In genomic region chr10:40301181-40302075, GRCm38 (mm10) we compare ENCODE assay signal across 8 mouse cellular contexts. TPM values are rescaled to one million over a fixed set of nuclear protein-coding genes. Genes with fewer than 3 reads are reported as not detected.
DNase-seq lines count a peak whose midpoint lies in the region; ATAC-seq and TF ChIP-seq lines count a peak whose summit lies in the region.
"Not testable (repeated sequence)": the region's sequence is repeated elsewhere in the genome, so short reads cannot be mapped to it uniquely, and the experiment has no call there.

No protein-coding gene starts in this region.

- 1% methylated on average over 45 of the region's 91 CpGs for WGBS in forebrain, embryonic 13.5 days
- WGBS in lung, embryonic 14.5 days: under 1% methylated on average over 44 of the region's 91 CpGs
- under 1% methylated on average over 66 of the region's 91 CpGs for WGBS in neural tube, embryonic 15.5 days

- H3K36me3 ChIP-seq in ES-E14 (ENCODE audit: control insufficient read depth, insufficient read depth, low read length, poor library complexity, severe bottlenecking); forebrain, embryonic 13.5 days (ENCODE audit: poor library complexity, severe bottlenecking); lung, embryonic 14.5 days (ENCODE audit: insufficient read depth); neural tube, embryonic 15.5 days; testis, adult 2 months (ENCODE audit: control insufficient read depth, insufficient read depth, low read length): not testable (repeated sequence)

- peak overlapping the region; percentile 86 for H3K9ac ChIP-seq in ES-E14 (ENCODE audit: insufficient read depth, low read depth, low read length, poor library complexity, severe bottlenecking)
- H3K9ac ChIP-seq in forebrain, embryonic 13.5 days: peak overlapping the region; percentile 97
- peak overlapping the region; percentile 97 for H3K9ac ChIP-seq in lung, embryonic 14.5 days
- H3K9ac ChIP-seq in neural tube, embryonic 15.5 days (replicated peaks): peak overlapping the region; percentile 88

- H3K27ac ChIP-seq in ES-E14 (ENCODE audit: insufficient read depth, low read depth, low read length, poor library complexity, severe bottlenecking): peak overlapping the region; percentile 85
- peak overlapping the region; percentile 89 for H3K27ac ChIP-seq in forebrain, embryonic 13.5 days
- H3K27ac ChIP-seq in lung, embryonic 14.5 days (ENCODE audit: low read depth): peak overlapping the region; percentile 95
- H3K27ac ChIP-seq in neural tube, embryonic 15.5 days (replicated peaks): peak overlapping the region; percentile 90
- H3K27ac ChIP-seq in testis, adult 2 months (ENCODE audit: control insufficient read depth, insufficient read depth, low read depth, low read length): peak overlapping the region; percentile 88

- H3K4me3 ChIP-seq in ES-E14 (ENCODE audit: insufficient read depth in 1 of 2, low read depth in 1 of 2, low read length in 2 of 2, poor library complexity in 1 of 2, severe bottlenecking in 1 of 2): peak overlapping the region; percentile 93 to 99
- H3K4me3 ChIP-seq in forebrain, embryonic 13.5 days: peak overlapping the region; percentile 98
- H3K4me3 ChIP-seq in lung, embryonic 14.5 days (ENCODE audit: low read depth, low read length): peak overlapping the region; percentile 99
- H3K4me3 ChIP-seq in neural tube, embryonic 15.5 days (replicated peaks): peak overlapping the region; percentile 95
- H3K4me3 ChIP-seq in testis, adult 2 months (ENCODE audit: control insufficient read depth, low read depth, low read length): peak overlapping the region; percentile 93

- H3K27me3 ChIP-seq in forebrain, embryonic 13.5 days; lung, embryonic 14.5 days (ENCODE audit: insufficient read depth, low read length); neural tube, embryonic 15.5 days (replicated peaks); testis, adult 2 months (ENCODE audit: control insufficient read depth, insufficient read depth, low read length): not testable (repeated sequence)

- H3K9me3 ChIP-seq in ES-E14 (ENCODE audit: control insufficient read depth, insufficient read depth, low read depth, low read length); forebrain, embryonic 13.5 days (replicated peaks); lung, embryonic 14.5 days (ENCODE audit: low read depth, low read length); neural tube, embryonic 15.5 days (replicated peaks): not testable (repeated sequence)

- intact Hi-C loops in heart, postnatal 36 days (cut with DNase I): loop anchor here (1.0 to 2.0 kb wide), 3 partner anchors 43 to 223 kb away; partner anchors contain the start of gene Gtf3c6

- peak; percentile 77 for TF ChIP-seq POLR2A in testis, adult 2 months (IDR thresholded peaks at IDR 0.05; ENCODE audit: control insufficient read depth, low read depth, low read length)

- peaks cover 4 to 12% of the 10 kb centered on the region in 2 experiments; a peak in 3 of 4 replicates for H3K4me1 ChIP-seq in ES-E14 (ENCODE audit: control insufficient read depth in 2 of 2, insufficient read depth in 2 of 2, low read length in 2 of 2, poor library complexity in 1 of 2)
- peaks cover 33% of the 10 kb centered on the region for H3K4me1 ChIP-seq in forebrain, embryonic 13.5 days
- peaks cover 18% of the 10 kb centered on the region for H3K4me1 ChIP-seq in lung, embryonic 14.5 days (ENCODE audit: insufficient read depth)
- H3K4me1 ChIP-seq in neural tube, embryonic 15.5 days: peaks cover 29% of the 10 kb centered on the region
- H3K4me1 ChIP-seq in testis, adult 2 months (ENCODE audit: control insufficient read depth, insufficient read depth, low read length): not testable (repeated sequence)

- not testable (repeated sequence) for TF ChIP-seq CTCF in lung, embryonic 14.5 days (IDR thresholded peaks at IDR 0.05; ENCODE audit: low read depth); testis, adult 2 months (IDR thresholded peaks at IDR 0.05; ENCODE audit: control insufficient read depth, insufficient read depth, insufficient replicate concordance, low read depth, low read length)

- H3K4me2 ChIP-seq in forebrain, embryonic 13.5 days: peak overlapping the region; percentile 76
- peak overlapping the region; percentile 75 for H3K4me2 ChIP-seq in lung, embryonic 14.5 days
- peak overlapping the region; percentile 65 for H3K4me2 ChIP-seq in neural tube, embryonic 15.5 days

- ATAC-seq in forebrain, embryonic 13.5 days: peak; percentile 14
- peak; percentile 28 for ATAC-seq in lung, embryonic 14.5 days (ENCODE audit: insufficient read depth)
- ATAC-seq in neural tube, embryonic 15.5 days (ENCODE audit: low FRiP score): peak; percentile 36

- in situ Hi-C loops in ES-E14 (cut with MboI; ENCODE audit: low sequenced_read_pairs in 2 of 2, unreplicated experiment in 2 of 2): loop anchor here in 1 of 2 experiments (10.0 kb wide), 1 partner anchor 223 kb away; no protein-coding TSS in a partner anchor

- not testable (repeated sequence) for DNase-seq in ES-E14 (ENCODE audit: low read depth, low spot score)
- DNase-seq in cerebellum, adult 11-12 months: peak; percentile 62
- DNase-seq in heart, postnatal 36 days: peak; percentile 39 to 62
- DNase-seq in kidney, postnatal 4 days: peak; percentile 51 to 70
- peak; percentile 56 for DNase-seq in lung, embryonic 14.5 days

RNA-seq across cellular contexts. Expression of gene Amd1, which starts 0.6 kb away (rescaled TPM):
- total RNA-seq in ES-E14 (2012; rRNA removed): 108 and 126 TPM in 2 replicates
- 53.4 and 55.9 TPM in 2 replicates for polyA plus RNA-seq in forebrain, embryonic 13.5 days (2015; fragmentation: Nextera tagmentation; extraction: Ambion mirVana)
- 10 to 100 TPM; 67.0 to 88.5 TPM for total RNA-seq in heart, postnatal 36 days (2021)
- polyA plus RNA-seq in lung, embryonic 14.5 days (2014; fragmentation: Nextera tagmentation; extraction: Ambion mirVana): 78.7 and 82.0 TPM in 2 replicates
- polyA plus RNA-seq in neural tube, embryonic 15.5 days (2015; fragmentation: Nextera tagmentation; extraction: Ambion mirVana): 41.2 and 43.9 TPM in 2 replicates
- 17.9 and 18.8 TPM in 2 replicates for polyA plus RNA-seq in testis, adult 2 months (2012; rRNA removed)

RNA-seq across cellular contexts. Expression of gene Cdk19, which starts 37.9 kb away (rescaled TPM):
- total RNA-seq in ES-E14 (2012; rRNA removed): 6.4 and 6.5 TPM in 2 replicates
- 11.2 and 11.3 TPM in 2 replicates for polyA plus RNA-seq in forebrain, embryonic 13.5 days (2015; fragmentation: Nextera tagmentation; extraction: Ambion mirVana)
- 10 to 100 TPM; 14.5 to 16.1 TPM for total RNA-seq in heart, postnatal 36 days (2021)
- polyA plus RNA-seq in lung, embryonic 14.5 days (2014; fragmentation: Nextera tagmentation; extraction: Ambion mirVana): 10.6 and 11.6 TPM in 2 replicates
- 9.7 and 9.9 TPM in 2 replicates for polyA plus RNA-seq in neural tube, embryonic 15.5 days (2015; fragmentation: Nextera tagmentation; extraction: Ambion mirVana)
- 13.3 and 14.3 TPM in 2 replicates for polyA plus RNA-seq in testis, adult 2 months (2012; rRNA removed)

RNA-seq across cellular contexts. Expression of gene Gtf3c6, which starts 43.5 kb away (rescaled TPM):
- 34.9 and 55.5 TPM in 2 replicates for total RNA-seq in ES-E14 (2012; rRNA removed)
- polyA plus RNA-seq in forebrain, embryonic 13.5 days (2015; fragmentation: Nextera tagmentation; extraction: Ambion mirVana): 116 and 122 TPM in 2 replicates
- 10 to 100 TPM; 21.6 to 25.5 TPM for total RNA-seq in heart, postnatal 36 days (2021)
- polyA plus RNA-seq in lung, embryonic 14.5 days (2014; fragmentation: Nextera tagmentation; extraction: Ambion mirVana): 108 and 112 TPM in 2 replicates
- 74.0 and 75.2 TPM in 2 replicates for polyA plus RNA-seq in neural tube, embryonic 15.5 days (2015; fragmentation: Nextera tagmentation; extraction: Ambion mirVana)
- 3.4 and 5.1 TPM in 2 replicates for polyA plus RNA-seq in testis, adult 2 months (2012; rRNA removed)

RNA-seq across cellular contexts. Expression of gene Rpf2, which starts 54.6 kb away (rescaled TPM):
- total RNA-seq in ES-E14 (2012; rRNA removed): 65.4 and 78.8 TPM in 2 replicates
- 80.9 and 84.4 TPM in 2 replicates for polyA plus RNA-seq in forebrain, embryonic 13.5 days (2015; fragmentation: Nextera tagmentation; extraction: Ambion mirVana)
- total RNA-seq in heart, postnatal 36 days (2021): 10 to 100 TPM in 1 of 2 experiments, 1 to 10 TPM in 1; 9.7 to 12.5 TPM
- polyA plus RNA-seq in lung, embryonic 14.5 days (2014; fragmentation: Nextera tagmentation; extraction: Ambion mirVana): 70.4 and 72.7 TPM in 2 replicates
- polyA plus RNA-seq in neural tube, embryonic 15.5 days (2015; fragmentation: Nextera tagmentation; extraction: Ambion mirVana): 66.8 and 76.2 TPM in 2 replicates
- polyA plus RNA-seq in testis, adult 2 months (2012; rRNA removed): 14.6 and 15.8 TPM in 2 replicates

Comparison
In these comparisons a context has a peak if more than half of its experiments do, and no peak if none do; other contexts are left out.
1. RNA of gene Gtf3c6, which starts 43.5 kb away (polyA plus RNA-seq): 116 to 122 TPM in forebrain, embryonic 13.5 days, 108 to 112 TPM in lung, embryonic 14.5 days and 74.0 to 75.2 TPM in neural tube, embryonic 15.5 days; 3.4 to 5.1 TPM in testis, adult 2 months; every median in the first group is over 10 times any median in the second.
2. Peak in every context shown above with its lines, with median percentiles within 50 percentile points of each other: H3K27ac ChIP-seq, H3K4me3 ChIP-seq, H3K9ac ChIP-seq, ATAC-seq and H3K4me2 ChIP-seq.